Mouse (Mus musculus) testis, adult 2 months (tissue): Measurements from ENCODE around the gene Zfp408.

Experiments used
- CTCF ChIP-seq: fragments of 200-500 bp; IDR thresholded peaks from 2 replicates; pipeline ENCODE4 v1.5.1; 2012; ENCODE audit warnings: low read depth, mild to moderate bottlenecking, inconsistent platforms, low read length, moderate library complexity; ENCODE audit not compliant: control insufficient read depth, insufficient read depth, insufficient replicate concordance
- POLR2A ChIP-seq: fragments of 200-500 bp; IDR thresholded peaks from 2 replicates; pipeline ENCODE4 v1.6.1; 2012; ENCODE audit warnings: low read depth, mild to moderate bottlenecking, inconsistent platforms, low read length, moderate library complexity; ENCODE audit not compliant: control insufficient read depth

DNA sequence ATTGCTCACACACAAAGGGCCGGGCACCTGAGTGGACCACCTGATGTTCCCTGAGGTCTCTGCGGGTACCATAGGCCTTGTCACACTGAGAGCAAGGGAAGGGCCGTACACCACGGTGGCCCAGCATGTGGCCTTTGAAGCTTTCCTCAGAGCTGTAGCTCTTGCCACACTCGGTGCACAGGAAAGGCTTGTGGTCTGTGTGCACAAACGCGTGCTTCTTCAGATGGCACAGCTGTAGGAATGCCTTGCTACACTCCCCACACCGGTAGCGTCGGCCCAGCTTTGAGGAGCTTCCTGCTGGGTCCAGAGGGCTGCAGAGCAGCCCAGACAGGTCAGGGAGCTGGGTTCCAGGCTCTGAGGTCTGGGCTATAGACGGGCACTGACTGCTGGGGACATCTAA lies 3.8 kb downstream of the Zfp408 start:
- TF ChIP-seq POLR2A: no peak
- TF ChIP-seq CTCF: no peak
